Mouse (Mus musculus) CH12.LX (cell line): ENCODE measurements around the gene H2-Q6.
"Not testable (repeated sequence)": the region's sequence is repeated elsewhere in the genome, so short reads cannot be mapped to it uniquely, and the experiment has no call there.

Experiments used
- CTCF ChIP-seq, 2 experiments: IDR thresholded peaks in 1 of 2; conservative IDR thresholded peaks in 1 of 2; 2 replicates each; pipeline ENCODE4 v1.5.1; 2011 to 2012; ENCODE audit warnings: low read depth in 2 of 2, low read length in 2 of 2, improper control_type of control experiment in 1 of 2, inconsistent platforms in 1 of 2, mild to moderate bottlenecking in 1 of 2, moderate library complexity in 1 of 2
- ELF1 ChIP-seq: IDR thresholded peaks from 2 replicates; pipeline ENCODE4 v1.6.1; 2014; ENCODE audit warnings: low read depth, mild to moderate bottlenecking, inconsistent platforms, low read length, improper control_type of control experiment
- EP300 ChIP-seq: IDR thresholded peaks from 2 replicates; pipeline ENCODE4 v1.6.1; 2011; ENCODE audit warnings: low read length, improper control_type of control experiment
- ETS1 ChIP-seq: conservative IDR thresholded peaks from 2 replicates; pipeline ENCODE4 v1.6.1; 2012; ENCODE audit warnings: low read depth, mild to moderate bottlenecking, inconsistent platforms, low read length, improper control_type of control experiment, moderate library complexity
- MAX ChIP-seq: IDR thresholded peaks from 2 replicates; pipeline ENCODE4 v1.6.1; 2011; ENCODE audit warnings: low read length, improper control_type of control experiment
- MAZ ChIP-seq: IDR thresholded peaks from 2 replicates; pipeline ENCODE4 v1.6.1; 2012; ENCODE audit warnings: low read depth, mild to moderate bottlenecking, inconsistent platforms, low read length, improper control_type of control experiment, moderate library complexity
- POLR2A ChIP-seq: IDR thresholded peaks from 2 replicates; pipeline ENCODE4 v1.6.1; 2011; ENCODE audit warnings: low read depth, mild to moderate bottlenecking, improper control_type of control experiment, low read length
- POLR2AphosphoS2 ChIP-seq: IDR thresholded peaks from 2 replicates; pipeline ENCODE4 v1.6.1; 2011; ENCODE audit warnings: low read depth, low read length, improper control_type of control experiment
- RAD21 ChIP-seq: IDR thresholded peaks from 2 replicates; pipeline ENCODE4 v1.6.1; 2011; ENCODE audit warnings: low read depth, mild to moderate bottlenecking, low read length, improper control_type of control experiment, moderate library complexity
- SMC3 ChIP-seq: IDR thresholded peaks from 2 replicates; pipeline ENCODE4 v1.6.1; 2011; ENCODE audit warnings: low read depth, low read length, improper control_type of control experiment
- UBTF ChIP-seq: IDR thresholded peaks from 2 replicates; pipeline ENCODE4 v1.6.1; 2012; ENCODE audit warnings: low read depth, mild to moderate bottlenecking, inconsistent platforms, low read length, improper control_type of control experiment, moderate library complexity
- USF2 ChIP-seq: conservative IDR thresholded peaks from 2 replicates; pipeline ENCODE4 v1.6.1; 2011; ENCODE audit warnings: low read depth, low read length, improper control_type of control experiment
- ZC3H11A ChIP-seq: IDR thresholded peaks from 2 replicates; pipeline ENCODE4 v1.6.1; 2012; ENCODE audit warnings: low read depth, mild to moderate bottlenecking, inconsistent platforms, low read length, improper control_type of control experiment

- not testable (repeated sequence) for TF ChIP-seq EP300; ETS1; POLR2A; CTCF (conservative IDR thresholded peaks at IDR 0.05 in 1 of 2, IDR thresholded peaks at IDR 0.05 in 1 of 2; ENCODE audit: low read depth in 2 of 2, low read length in 2 of 2); POLR2AphosphoS2; SMC3; ZC3H11A; MAX; ELF1; MAZ; UBTF; USF2; RAD21
These were observed 9.1 kb upstream of the H2-Q6 start for GRCm38 (mm10) chr17:35415273-35416129.
